Mouse (Mus musculus) liver, embryonic 11.5 days (tissue): ENCODE measurements around the gene Snrnp27. TPM values are rescaled to one million over a fixed set of nuclear protein-coding genes. Genes with fewer than 3 reads are reported as not detected.

Experiments used
- ATAC-seq: fragments of 200-750 bp; cut with Nextera tagmentation; replicated peaks from 2 replicates; pipeline ENCODE4 v1.8.0; 2017; ENCODE audit warnings: moderate number of reproducible peaks, mild to moderate bottlenecking, moderate TSS enrichment, moderate library complexity; ENCODE audit not compliant: low FRiP score
- DNase-seq: peaks from one replicate; pipeline ENCODE4 v3.0.0-alpha.2; 2017; ENCODE audit warnings: low spot score
- H3K27ac ChIP-seq: fragments of 300-500 bp; sonication (generic); 2 replicates; pipeline ENCODE4 v1.5.1; 2014; ENCODE audit warnings: mild to moderate bottlenecking, low read depth, low read length, control low read depth
- H3K27me3 ChIP-seq: fragments of 300-500 bp; sonication (generic); replicated peaks from 2 replicates; pipeline ENCODE4 v1.6.1; 2014; ENCODE audit warnings: low read length, mixed read lengths; ENCODE audit not compliant: control insufficient read depth, insufficient read depth
- H3K36me3 ChIP-seq: fragments of 300-500 bp; sonication (generic); 2 replicates; pipeline ENCODE4 v1.6.1; 2014; ENCODE audit warnings: mild to moderate bottlenecking, low read length, moderate library complexity, mixed read lengths; ENCODE audit not compliant: control insufficient read depth, insufficient read depth
- H3K4me1 ChIP-seq: fragments of 300-500 bp; sonication (generic); replicated peaks from 2 replicates; pipeline ENCODE4 v1.6.1; 2014; ENCODE audit warnings: low read length, mixed read lengths; ENCODE audit not compliant: control insufficient read depth, insufficient read depth
- H3K4me2 ChIP-seq: fragments of 300-500 bp; sonication (generic); 2 replicates; pipeline ENCODE4 v1.6.1; 2014; ENCODE audit warnings: mild to moderate bottlenecking, control low read depth, moderate library complexity
- H3K4me3 ChIP-seq: fragments of 300-500 bp; sonication (generic); 2 replicates; pipeline ENCODE4 v1.5.1; 2014; ENCODE audit warnings: low read depth, low read length, control low read depth
- H3K9ac ChIP-seq: fragments of 300-500 bp; sonication (generic); 2 replicates; pipeline ENCODE4 v1.6.1; 2014; ENCODE audit warnings: low read depth, low read length, control low read depth
- H3K9me3 ChIP-seq: fragments of 300-500 bp; sonication (generic); 2 replicates; pipeline ENCODE4 v1.6.1; 2016; ENCODE audit warnings: low read length, inconsistent platforms, mixed read lengths; ENCODE audit not compliant: control insufficient read depth
- WGBS: fragments of 180-500 bp; shearing (Covaris S2); extraction: QIAGEN DNeasy Blood & Tissue Kit; methylation state at CpG from one replicate; pipeline ENCODE4 v1.1.7; 2014; 5-methylcytosine and 5-hydroxymethylcytosine counted together
- polyA plus RNA-seq: library from polyadenylated mRNA; unstranded; fragments of >200 nt; fragmentation: Nextera tagmentation; extraction: Ambion mirVana; gene quantifications from 2 replicates; pipeline ENCODE4 v1.2.1, GENCODE M21; 2014

Snrnp27 gene
- polyA plus RNA-seq = 109 and 122 TPM in 2 replicates

GRCm38 (mm10) chr6:86683872-86684654 lies at the start of gene Snrnp27:
Snrnp27 (minus strand) TSS chr6:86684522.
- Histone ChIP-seq H3K9me3 (no peaks in the 10 kb centered on the region), H3K4me1 (peaks cover 3% of the 10 kb centered on the region; the same call in 1 of the 2 replicates), H3K27ac (peak within 1 kb of the TSS; percentile 61), H3K27me3 (no peaks in the 10 kb centered on the region), H3K4me2 (peak within 1 kb of the TSS; percentile 89), H3K9ac (peak within 1 kb of the TSS; percentile 88), H3K4me3 (peak within 1 kb of the TSS; percentile 86), H3K36me3 (peaks cover 11% of the 10 kb centered on the region)
- ATAC-seq (peak; percentile 91), DNase-seq (peak; percentile 96)
- 2% methylated on average over 36 of the region's 36 CpGs for WGBS

- Histone ChIP-seq H3K9ac (peak within 1 kb of the TSS; percentile 80), H3K27me3 (no peaks in the 10 kb centered on the region), H3K27ac (peak within 1 kb of the TSS; percentile 76), H3K4me2 (peak within 1 kb of the TSS; percentile 99), H3K4me3 (peak within 1 kb of the TSS; percentile 97), H3K36me3 (no peaks in the 10 kb centered on the region), H3K9me3 (no peaks in the 10 kb centered on the region), H3K4me1 (peaks cover 13% of the 10 kb centered on the region)
- ATAC-seq (peak; percentile 95), DNase-seq (peak; percentile 90)
- under 1% methylated on average over 59 of the region's 59 CpGs for WGBS
These were observed 49.0 kb upstream of the Snrnp27 start, which contains the start of gene Gmcl1 for GRCm38 (mm10) chr6:86733183-86733876. Gmcl1 (minus strand) TSS chr6:86733383.

GRCm38 (mm10) chr6:86732276-86733173 lies 48.2 kb upstream of the Snrnp27 start:
- WGBS = under 1% methylated on average over 62 of the region's 62 CpGs
- Histone ChIP-seq H3K9me3 (no peaks in the 10 kb centered on the region), H3K4me3 (peak overlapping the region; percentile 97), H3K27ac (peak overlapping the region; percentile 76), H3K4me2 (peak overlapping the region; percentile 99), H3K27me3 (no peaks in the 10 kb centered on the region), H3K4me1 (peaks cover 13% of the 10 kb centered on the region), H3K9ac (peak overlapping the region; percentile 80), H3K36me3 (no peaks in the 10 kb centered on the region)
- DNase-seq = peak; percentile 62
- peak; percentile 14 for ATAC-seq

GRCm38 (mm10) chr6:86728711-86729110 lies 44.4 kb upstream of the Snrnp27 start:
- WGBS = 91% methylated on average over 5 of the region's 5 CpGs
- H3K4me1 ChIP-seq = no peaks in the 10 kb centered on the region; the same call in 1 of the 2 replicates
- H3K9me3 ChIP-seq = no peaks in the 10 kb centered on the region
- ATAC-seq (no peak), DNase-seq (no peak)
- no peak overlapping the region for H3K4me2 ChIP-seq
- no peaks in the 10 kb centered on the region for H3K27me3 ChIP-seq
- no peak overlapping the region for H3K9ac ChIP-seq
- H3K27ac ChIP-seq = no peak overlapping the region
- H3K4me3 ChIP-seq = no peak overlapping the region
- H3K36me3 ChIP-seq = no peaks in the 10 kb centered on the region

GRCm38 (mm10) chr6:86721977-86722376 lies 37.7 kb upstream of the Snrnp27 start:
- ATAC-seq = no peak

GRCm38 (mm10) chr6:86708072-86708774 lies 23.9 kb upstream of the Snrnp27 start:
- no peak overlapping the region for H3K4me3 ChIP-seq
- H3K27me3 ChIP-seq = no peaks in the 10 kb centered on the region
- 87% methylated on average over 4 of the region's 4 CpGs for WGBS
- H3K27ac ChIP-seq = no peak overlapping the region
- no peak for ATAC-seq
- H3K9ac ChIP-seq = no peak overlapping the region
- no peak overlapping the region for H3K4me2 ChIP-seq
- H3K36me3 ChIP-seq = peaks cover 6% of the 10 kb centered on the region; the same call in 1 of the 2 replicates
- no peaks in the 10 kb centered on the region for H3K9me3 ChIP-seq
- DNase-seq = no peak
- H3K4me1 ChIP-seq = no peaks in the 10 kb centered on the region

More at GRCm38 (mm10) chr6:86721977-86722376, 37.7 kb upstream of the Snrnp27 start:
- H3K4me2 ChIP-seq = no peak overlapping the region
- H3K9me3 ChIP-seq = no peaks in the 10 kb centered on the region
- H3K4me3 ChIP-seq = no peak overlapping the region
- DNase-seq = no peak
- H3K36me3 ChIP-seq = no peaks in the 10 kb centered on the region
- no peak overlapping the region for H3K27ac ChIP-seq
- H3K9ac ChIP-seq = no peak overlapping the region
- 91% methylated on average over 3 of the region's 3 CpGs for WGBS
- H3K4me1 ChIP-seq = no peaks in the 10 kb centered on the region
- H3K27me3 ChIP-seq = no peaks in the 10 kb centered on the region

GRCm38 (mm10) chr6:86702577-86702976 lies 18.3 kb upstream of the Snrnp27 start:
- WGBS = 82% methylated on average over 9 of the region's 9 CpGs
- DNase-seq (no peak), ATAC-seq (no peak)
- Histone ChIP-seq H3K4me2 (no peak overlapping the region), H3K4me3 (no peak overlapping the region), H3K36me3 (peaks cover 6% of the 10 kb centered on the region), H3K4me1 (no peaks in the 10 kb centered on the region), H3K9ac (no peak overlapping the region), H3K27ac (no peak overlapping the region), H3K9me3 (no peaks in the 10 kb centered on the region), H3K27me3 (no peaks in the 10 kb centered on the region)

GRCm38 (mm10) chr6:86697903-86698302 lies 13.6 kb upstream of the Snrnp27 start:
- WGBS = 76% methylated on average over 6 of the region's 6 CpGs
- H3K27me3 ChIP-seq = no peaks in the 10 kb centered on the region
- DNase-seq (no peak), ATAC-seq (no peak)
- H3K4me3 ChIP-seq = no peak overlapping the region
- H3K9me3 ChIP-seq = no peaks in the 10 kb centered on the region
- H3K9ac ChIP-seq = no peak overlapping the region
- peaks cover 2% of the 10 kb centered on the region for H3K36me3 ChIP-seq
- no peak overlapping the region for H3K4me2 ChIP-seq
- H3K27ac ChIP-seq = no peak overlapping the region
- no peaks in the 10 kb centered on the region for H3K4me1 ChIP-seq
